Mouse (Mus musculus) cerebellum, postnatal 4 days (tissue): ENCODE measurements around the gene Fam155a.
"Not testable (repeated sequence)": the region's sequence is repeated elsewhere in the genome, so short reads cannot be mapped to it uniquely, and the experiment has no call there.

Experiments
- DNase-seq, 2 experiments: peaks; one replicate each; pipeline ENCODE4 v3.0.0; 2022; ENCODE audit warnings: low spot score in 2 of 2, mixed read lengths in 1 of 2

Fam155a gene

GRCm38 (mm10) chr8:9404651-9405050, 366.3 kb downstream of the Fam155a start:
- DNase-seq: no peak

- DNase-seq: no peak
Observed at GRCm38 (mm10) chr8:9402393-9402792, 368.6 kb downstream of the Fam155a start.

GRCm38 (mm10) chr8:9398606-9399263, 372.2 kb downstream of the Fam155a start:
- DNase-seq: no peak

- no peak for DNase-seq
Observed at GRCm38 (mm10) chr8:9398040-9398439, 372.9 kb downstream of the Fam155a start.

GRCm38 (mm10) chr8:9394670-9395069, 376.3 kb downstream of the Fam155a start:
- DNase-seq: no peak

GRCm38 (mm10) chr8:9393246-9393645, 377.7 kb downstream of the Fam155a start:
- peak in 1 of 2 experiments; percentile 10 for DNase-seq

GRCm38 (mm10) chr8:9390229-9390628, 380.7 kb downstream of the Fam155a start:
- not testable (repeated sequence) for DNase-seq

- DNase-seq: no peak
Observed at GRCm38 (mm10) chr8:9369201-9369600, 401.8 kb downstream of the Fam155a start.

- DNase-seq: no peak
Observed at GRCm38 (mm10) chr8:9367721-9368120, 403.2 kb downstream of the Fam155a start.

GRCm38 (mm10) chr8:9365381-9365780, 405.6 kb downstream of the Fam155a start:
- DNase-seq: no peak

GRCm38 (mm10) chr8:9348523-9349135, 422.3 kb downstream of the Fam155a start:
- DNase-seq: peak in 1 of 2 experiments; percentile 64

- DNase-seq: no peak
Observed at GRCm38 (mm10) chr8:9347163-9347562, 423.8 kb downstream of the Fam155a start.

GRCm38 (mm10) chr8:9344136-9344535, 426.8 kb downstream of the Fam155a start:
- DNase-seq: no peak

GRCm38 (mm10) chr8:9342998-9343397, 428.0 kb downstream of the Fam155a start:
- no peak for DNase-seq

- DNase-seq: no peak
Observed at GRCm38 (mm10) chr8:9342593-9342992, 428.4 kb downstream of the Fam155a start.

GRCm38 (mm10) chr8:9337905-9338304, 433.1 kb downstream of the Fam155a start:
- no peak for DNase-seq

- no peak for DNase-seq
Observed at GRCm38 (mm10) chr8:9335933-9336303, 435.0 kb downstream of the Fam155a start.

GRCm38 (mm10) chr8:9335285-9335932, 435.6 kb downstream of the Fam155a start:
- no peak for DNase-seq

- DNase-seq: no peak
Observed at GRCm38 (mm10) chr8:9332766-9333165, 438.2 kb downstream of the Fam155a start.

- DNase-seq: no peak
Observed at GRCm38 (mm10) chr8:9309456-9309855, 461.5 kb downstream of the Fam155a start.

GRCm38 (mm10) chr8:9303526-9304135, 467.3 kb downstream of the Fam155a start:
- no peak for DNase-seq

- DNase-seq: no peak
Observed at GRCm38 (mm10) chr8:9295046-9295445, 475.9 kb downstream of the Fam155a start.

- DNase-seq: no peak
Observed at GRCm38 (mm10) chr8:9292532-9292931, 478.4 kb downstream of the Fam155a start.
